22 mouse cellular contexts compared by ENCODE assay signal in genomic region chr15:99397622-99398021, GRCm38 (mm10). TPM values are rescaled to one million over a fixed set of nuclear protein-coding genes. Genes with fewer than 3 reads are reported as not detected.
DNase-seq lines count a peak whose midpoint lies in the region; ATAC-seq and TF ChIP-seq lines count a peak whose summit lies in the region.
"Had no signal": no experiment of that assay in that cellular context is flagged by ENCODE, and none has a peak within 500 bp of the region (broad histone marks: within the 10 kb centered on the region; RNA-seq: fewer than 3 reads in every experiment).

No protein-coding gene starts in this region.

- 92% methylated on average over 2 of the region's 2 CpGs for WGBS in liver, embryonic 15.5 days (ENCODE audit: insufficient replicate concordance)
- 90% methylated on average over 2 of the region's 2 CpGs for WGBS in liver, embryonic 12.5 days (ENCODE audit: insufficient replicate concordance)

- TF ChIP-seq CTCF in gastrocnemius, adult 2 months (IDR thresholded peaks at IDR 0.05): no peak
- no peak for TF ChIP-seq CTCF in MEL (IDR thresholded peaks at IDR 0.05 in 2 of 3, conservative IDR thresholded peaks at IDR 0.05 in 1 of 3; ENCODE audit: control insufficient read depth in 1 of 3, insufficient read depth in 1 of 3, low read depth in 2 of 3, low read length in 3 of 3, poor library complexity in 1 of 3, severe bottlenecking in 1 of 3)

- H3K27me3 ChIP-seq in liver, embryonic 15.5 days: no peaks in the 10 kb centered on the region
- H3K27me3 ChIP-seq in liver, embryonic 12.5 days (replicated peaks): no peaks in the 10 kb centered on the region
- H3K27me3 ChIP-seq in MEL (ENCODE audit: control insufficient read depth in 1 of 2, insufficient read depth in 2 of 2, low read length in 2 of 2): no peaks in the 10 kb centered on the region
- H3K27me3 ChIP-seq: forebrain, embryonic 13.5 days; heart, embryonic 12.5 days; heart, embryonic 15.5 days; hindbrain, embryonic 13.5 days had no signal

- H3K79me2 ChIP-seq in MEL (ENCODE audit: control insufficient read depth, insufficient read depth, low read length, poor library complexity): peaks cover 81% of the 10 kb centered on the region

- DNase-seq in gastrocnemius, adult 2 months: no peak
- DNase-seq in gastrocnemius, postnatal 25 days: no peak
- DNase-seq in MEL (ENCODE audit: low read depth, low spot score): no peak
- no peak for DNase-seq in left cerebral cortex, postnatal 36 days (ENCODE audit: low spot score in 2 of 2)
- DNase-seq: adrenal gland, postnatal 25 days; cerebellum, adult 18-20 months; cerebellum, adult 9-10 months; cerebellum, postnatal 14 days; gastrocnemius, postnatal 14 days; heart, postnatal 10 days; heart, postnatal 36 days had no signal

- peaks cover 21% of the 10 kb centered on the region for H3K36me3 ChIP-seq in liver, embryonic 15.5 days (replicated peaks)
- peaks cover 32% of the 10 kb centered on the region for H3K36me3 ChIP-seq in liver, embryonic 12.5 days
- peaks cover 11 to 44% of the 10 kb centered on the region in 2 experiments for H3K36me3 ChIP-seq in MEL (ENCODE audit: control insufficient read depth in 1 of 2, insufficient read depth in 2 of 2, low read length in 2 of 2)

- peak overlapping the region; percentile 67; the same call in 1 of the 2 replicates for H3K4me2 ChIP-seq in liver, embryonic 15.5 days
- no peak overlapping the region for H3K4me2 ChIP-seq in liver, embryonic 12.5 days
- H3K4me2 ChIP-seq: forebrain, embryonic 13.5 days; hindbrain, embryonic 13.5 days had no signal

- H3K4me1 ChIP-seq in liver, embryonic 15.5 days (replicated peaks): peaks cover 79% of the 10 kb centered on the region
- H3K4me1 ChIP-seq in liver, embryonic 12.5 days: peaks cover 76% of the 10 kb centered on the region
- H3K4me1 ChIP-seq in MEL (ENCODE audit: control insufficient read depth in 1 of 2, insufficient read depth in 2 of 2, low read length in 2 of 2): peaks cover 18 to 34% of the 10 kb centered on the region in 2 experiments

- no peak for TF ChIP-seq EP300 in MEL (IDR thresholded peaks at IDR 0.05; ENCODE audit: low read depth in 1 of 2, low read length in 2 of 2)

- peak overlapping the region; percentile 55; the same call in 1 of the 2 replicates for H3K27ac ChIP-seq in gastrocnemius, adult 2 months
- H3K27ac ChIP-seq in liver, embryonic 15.5 days (replicated peaks): no peak overlapping the region
- no peak overlapping the region for H3K27ac ChIP-seq in liver, embryonic 12.5 days
- no peak overlapping the region for H3K27ac ChIP-seq in MEL (ENCODE audit: control insufficient read depth, low read depth, low read length)
- H3K27ac ChIP-seq: forebrain, embryonic 10.5 days; forebrain, embryonic 13.5 days; hindbrain, embryonic 10.5 days; hindbrain, embryonic 13.5 days had no signal

- H3K9ac ChIP-seq in liver, embryonic 15.5 days: no peak overlapping the region
- H3K9ac ChIP-seq in liver, embryonic 12.5 days: no peak overlapping the region
- no peak overlapping the region for H3K9ac ChIP-seq in MEL (ENCODE audit: control insufficient read depth, low read depth, low read length, poor library complexity, severe bottlenecking)
- H3K9ac ChIP-seq: forebrain, embryonic 13.5 days; heart, embryonic 15.5 days; hindbrain, embryonic 13.5 days had no signal

- no peak for ATAC-seq in liver, embryonic 15.5 days (ENCODE audit: insufficient read depth)
- ATAC-seq in liver, embryonic 12.5 days: no peak
- ATAC-seq: activated CD4-positive, CD25-positive, alpha-beta regulatory T cell, adult 4 months; forebrain, embryonic 13.5 days; forebrain, embryonic 16.5 days; hindbrain, embryonic 16.5 days had no signal

- intact Hi-C loops in gastrocnemius, adult 2 months (cut with DNase I): no loop called here
- intact Hi-C loops in left cerebral cortex, postnatal 36 days (cut with DNase I): no loop called here

- TF ChIP-seq POLR2A in MEL (IDR thresholded peaks at IDR 0.05; ENCODE audit: control insufficient read depth in 1 of 2, insufficient read depth in 1 of 2, low read depth in 1 of 2, low read length in 2 of 2, poor library complexity in 1 of 2): no peak

- H3K9me3 ChIP-seq in liver, embryonic 15.5 days (replicated peaks): no peaks in the 10 kb centered on the region
- H3K9me3 ChIP-seq in liver, embryonic 12.5 days (replicated peaks): no peaks in the 10 kb centered on the region
- H3K9me3 ChIP-seq in MEL (replicated peaks; ENCODE audit: insufficient read depth, low read length): no peaks in the 10 kb centered on the region
- H3K9me3 ChIP-seq: forebrain, embryonic 10.5 days; forebrain, embryonic 13.5 days; heart, embryonic 12.5 days; heart, embryonic 15.5 days; hindbrain, embryonic 10.5 days; hindbrain, embryonic 13.5 days had no signal

- H3K4me3 ChIP-seq in gastrocnemius, adult 2 months: no peak overlapping the region
- H3K4me3 ChIP-seq in liver, embryonic 15.5 days (replicated peaks): no peak overlapping the region
- no peak overlapping the region for H3K4me3 ChIP-seq in liver, embryonic 12.5 days
- no peak overlapping the region for H3K4me3 ChIP-seq in MEL (ENCODE audit: control insufficient read depth in 1 of 2, insufficient read depth in 1 of 2, low read depth in 2 of 2, low read length in 2 of 2)
- H3K4me3 ChIP-seq: forebrain, embryonic 10.5 days; forebrain, embryonic 13.5 days; heart, embryonic 12.5 days; heart, embryonic 15.5 days; hindbrain, embryonic 10.5 days; hindbrain, embryonic 13.5 days had no signal

- no peak for TF ChIP-seq RAD21 in MEL (IDR thresholded peaks at IDR 0.05; ENCODE audit: low read depth, low read length)

TF ChIP-seq in MEL, 35 proteins besides CTCF, POLR2A, EP300 and RAD21:
- TF ChIP-seq ZNF384 (IDR thresholded peaks at IDR 0.05; ENCODE audit: low read depth, low read length) (peak; percentile 67), UBTF (IDR thresholded peaks at IDR 0.05; ENCODE audit: borderline replicate concordance, insufficient read depth, low read depth, low read length) (no peak)
TF ChIP-seq in MEL: peak in this region for 1.

RNA-seq across cellular contexts. Expression of gene Tmbim6, which starts 4.9 kb away (rescaled TPM):
- total RNA-seq in gastrocnemius, adult 2 months (2021): 100 to 1,000 TPM; 181 to 184 TPM
- total RNA-seq in gastrocnemius, postnatal 25 days (2021): 100 to 1,000 TPM; 153 to 164 TPM
- polyA plus RNA-seq in liver, embryonic 15.5 days (2015; fragmentation: Nextera tagmentation; extraction: Ambion mirVana): 278 and 304 TPM in 2 replicates
- 199 and 201 TPM in 2 replicates for polyA plus RNA-seq in liver, embryonic 12.5 days (2016; fragmentation: Nextera tagmentation; extraction: Ambion mirVana)
- total RNA-seq in MEL (2012; rRNA removed): 216 and 243 TPM in 2 replicates
- 100 to 1,000 TPM in 1 of 2 experiments, not detected in 1; 339 TPM for polyA plus RNA-seq in MEL (2012; ENCODE audit: insufficient read depth in 1 of 2, insufficient read length in 2 of 2, low read depth in 1 of 2, low replicate concordance in 2 of 2, missing spikeins in 1 of 2)
- 100 to 1,000 TPM; 319 to 339 TPM for total RNA-seq in left cerebral cortex, postnatal 36 days (2021)

RNA-seq across cellular contexts. Expression of gene Fmnl3, which starts 27.3 kb away (rescaled TPM):
- 1 to 10 TPM; 5.5 to 7.2 TPM for total RNA-seq in gastrocnemius, adult 2 months (2021)
- 1 to 10 TPM; 6.6 to 7.0 TPM for total RNA-seq in gastrocnemius, postnatal 25 days (2021)
- 3.5 and 3.8 TPM in 2 replicates for polyA plus RNA-seq in liver, embryonic 15.5 days (2015; fragmentation: Nextera tagmentation; extraction: Ambion mirVana)
- 7.4 and 8.6 TPM in 2 replicates for polyA plus RNA-seq in liver, embryonic 12.5 days (2016; fragmentation: Nextera tagmentation; extraction: Ambion mirVana)
- 0.04 and 0.10 TPM in 2 replicates for total RNA-seq in MEL (2012; rRNA removed)
- under 1 TPM in 1 of 2 experiments, not detected in 1; 0.06 TPM for polyA plus RNA-seq in MEL (2012; ENCODE audit: insufficient read depth in 1 of 2, insufficient read length in 2 of 2, low read depth in 1 of 2, low replicate concordance in 2 of 2, missing spikeins in 1 of 2)
- total RNA-seq in left cerebral cortex, postnatal 36 days (2021): 10 to 100 TPM; 10.6 to 10.8 TPM

RNA-seq across cellular contexts. Expression of gene Nckap5l, which starts 59.9 kb away (rescaled TPM):
- total RNA-seq in gastrocnemius, adult 2 months (2021): 1 to 10 TPM; 2.3 to 2.7 TPM
- 1 to 10 TPM; 3.1 to 4.8 TPM for total RNA-seq in gastrocnemius, postnatal 25 days (2021)
- 0.92 and 1.3 TPM in 2 replicates for polyA plus RNA-seq in liver, embryonic 15.5 days (2015; fragmentation: Nextera tagmentation; extraction: Ambion mirVana)
- polyA plus RNA-seq in liver, embryonic 12.5 days (2016; fragmentation: Nextera tagmentation; extraction: Ambion mirVana): 2.3 and 2.6 TPM in 2 replicates
- 2.5 and 3.3 TPM in 2 replicates for total RNA-seq in MEL (2012; rRNA removed)
- 10 to 100 TPM in 1 of 2 experiments, not detected in 1; 14.1 TPM for polyA plus RNA-seq in MEL (2012; ENCODE audit: insufficient read depth in 1 of 2, insufficient read length in 2 of 2, low read depth in 1 of 2, low replicate concordance in 2 of 2, missing spikeins in 1 of 2)
- total RNA-seq in left cerebral cortex, postnatal 36 days (2021): 10 to 100 TPM; 19.4 to 21.4 TPM
